Mouse (Mus musculus) large intestine, adult 2 months (tissue): ENCODE measurements around the gene Tmcc1. TPM values are rescaled to one million over a fixed set of nuclear protein-coding genes. Genes with fewer than 3 reads are reported as not detected.
"Not testable (repeated sequence)": the region's sequence is repeated elsewhere in the genome, so short reads cannot be mapped to it uniquely, and the experiment has no call there.

Source experiments
- DNase-seq: peaks from one replicate; pipeline ENCODE4 v3.0.0-alpha.2; 2012; ENCODE audit warnings: low read depth, low spot score
- WGBS: fragments of 180-500 bp; shearing (Covaris S2); methylation state at CpG from one replicate; pipeline ENCODE4 v1.1.7; 2018; 5-methylcytosine and 5-hydroxymethylcytosine counted together
- polyA plus RNA-seq: library from polyadenylated mRNA; depleted of rRNA; stranded (reverse); fragments of >200 nt; gene quantifications from 2 replicates; pipeline ENCODE4 v1.2.3, GENCODE M21; 2012; rRNA removed

Gene Tmcc1
- 9.7 and 16.6 TPM in 2 replicates for polyA plus RNA-seq

DNA sequence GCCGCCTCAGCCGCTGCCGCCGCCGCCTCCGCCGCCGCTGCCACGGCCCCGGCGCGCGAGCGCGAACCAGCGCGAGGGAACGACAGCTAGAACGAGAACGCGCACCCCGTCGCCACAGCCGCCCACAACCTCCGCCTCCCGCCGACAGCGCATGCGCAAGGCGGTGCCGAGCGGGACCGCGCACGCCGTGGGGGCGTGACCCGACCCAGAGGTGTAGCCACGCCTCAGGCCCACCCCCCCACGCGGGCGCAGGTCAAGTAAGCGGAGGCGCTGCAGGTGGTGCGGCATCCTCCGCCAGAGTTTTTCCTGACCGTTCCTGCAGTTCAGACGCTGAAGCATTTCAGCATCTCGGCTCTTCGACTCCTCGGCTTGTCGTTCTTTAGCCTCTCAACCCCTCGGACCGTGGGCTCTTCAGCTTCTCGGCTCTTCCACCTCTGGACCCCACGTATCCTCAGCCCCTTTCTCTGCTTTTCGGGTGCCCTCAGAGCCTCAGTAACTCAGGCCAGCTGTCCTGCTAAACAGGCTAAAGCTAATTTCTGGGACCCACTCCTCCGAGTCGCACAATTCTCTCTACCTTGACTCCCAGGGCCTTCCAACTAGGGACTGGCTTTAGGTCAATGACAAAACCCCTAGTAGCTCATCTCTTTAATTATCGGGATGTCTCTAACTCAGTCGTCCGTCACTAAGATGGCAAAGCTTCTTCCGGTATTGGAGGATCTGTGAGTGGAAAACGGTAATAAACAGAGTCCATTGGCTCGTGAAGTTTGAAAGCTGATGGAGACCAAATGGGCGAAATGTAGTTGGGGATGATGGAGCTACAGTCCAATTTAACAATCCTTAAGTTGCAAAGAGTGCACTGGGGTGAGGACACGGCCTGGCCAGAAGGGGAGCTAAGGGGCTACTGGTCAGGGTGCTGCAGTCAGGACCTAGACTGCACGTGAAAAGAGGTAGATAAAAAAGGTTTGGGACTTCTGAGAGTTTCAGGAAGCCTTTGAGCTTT, at the start of gene Tmcc1:
Gene Tmcc1, minus strand, starts transcription at position 93 of the 1,000 bp plus-strand sequence.
- DNase-seq: peak; percentile 81
- 2% methylated on average over 68 of the region's 68 CpGs for WGBS

DNA sequence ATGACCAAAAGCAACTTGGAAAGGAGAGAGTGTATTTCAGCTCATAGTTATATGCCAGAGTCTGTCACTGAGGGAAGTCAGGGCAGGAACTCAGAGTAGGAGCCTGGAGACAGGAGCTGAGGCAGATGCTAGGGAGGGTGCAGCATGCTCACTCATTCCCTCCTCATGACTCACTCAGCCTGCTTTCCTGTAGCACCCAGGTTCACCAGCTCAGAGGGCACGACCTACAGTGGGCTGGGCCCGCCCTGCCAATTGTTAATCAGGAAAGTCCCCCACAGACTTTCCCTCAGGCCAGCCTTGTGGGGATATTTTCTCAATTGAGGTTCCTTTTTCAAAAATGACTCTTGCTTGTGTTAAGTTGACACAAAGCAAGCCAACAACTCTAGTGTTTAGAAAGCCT, 47.1 kb upstream of the Tmcc1 start:
- 73% methylated on average over 2 of the region's 2 CpGs for WGBS
- DNase-seq: no peak

DNA sequence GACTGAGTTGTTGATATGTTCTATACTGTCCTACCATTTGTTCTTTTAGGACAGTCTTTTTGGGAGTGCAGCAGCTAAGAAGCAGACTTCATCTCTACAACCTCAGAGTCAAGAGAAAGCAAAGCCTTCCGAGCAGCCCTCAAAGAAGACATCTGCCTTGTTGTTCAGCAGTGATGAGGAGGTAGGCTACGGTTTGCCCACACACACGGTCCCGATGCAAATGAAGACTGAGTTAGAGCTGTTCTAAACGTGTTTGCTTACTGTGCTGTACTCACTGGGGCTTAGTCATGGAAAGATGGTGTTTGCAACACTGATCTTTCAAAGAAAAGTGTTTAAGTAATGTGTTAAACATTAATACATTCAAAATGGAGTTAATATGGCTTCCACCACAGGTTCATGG, 44.8 kb upstream of the Tmcc1 start:
- WGBS: 91% methylated on average over 5 of the region's 5 CpGs
- DNase-seq: no peak

DNA sequence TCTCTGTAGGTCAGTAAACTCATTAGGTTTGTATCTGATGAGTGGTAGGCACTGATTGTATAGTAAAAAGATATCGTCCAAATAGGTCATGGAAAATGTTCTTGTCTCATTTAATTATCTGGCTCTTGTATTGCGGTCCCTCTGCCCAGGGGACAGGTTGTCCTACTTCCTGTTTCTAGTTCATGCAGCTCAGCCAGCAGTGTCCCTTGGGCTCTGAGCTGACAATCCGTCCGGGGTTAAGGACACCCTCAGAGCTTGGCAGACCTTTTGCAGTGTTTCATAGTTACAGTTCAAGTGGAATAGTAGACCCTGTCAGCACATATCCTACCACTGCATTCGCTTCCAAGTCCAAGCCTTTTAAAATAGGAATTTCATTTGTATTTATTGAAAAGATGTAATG, 42.0 kb upstream of the Tmcc1 start:
- no peak for DNase-seq
- 89% methylated on average over 5 of the region's 5 CpGs for WGBS

DNA sequence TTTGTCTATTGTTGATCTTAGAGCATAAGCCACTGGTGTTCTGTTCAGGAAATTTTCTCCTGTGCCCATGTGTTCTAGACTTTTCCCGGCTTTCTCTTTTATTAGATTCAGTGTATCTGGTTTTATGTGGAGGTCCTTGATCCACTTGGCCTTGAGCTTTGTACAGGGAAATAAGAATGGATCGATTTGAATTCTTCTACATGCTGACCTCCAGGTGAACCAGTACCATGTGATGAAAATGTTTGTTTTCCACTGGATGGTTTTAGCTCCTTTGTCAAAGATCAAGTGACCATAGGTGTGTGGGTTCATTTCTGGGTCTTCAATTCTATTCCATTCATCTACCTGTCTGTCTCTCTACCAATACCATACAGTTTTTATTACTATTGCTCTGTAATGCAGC, 41.5 kb upstream of the Tmcc1 start:
- DNase-seq: not testable (repeated sequence)

DNA sequence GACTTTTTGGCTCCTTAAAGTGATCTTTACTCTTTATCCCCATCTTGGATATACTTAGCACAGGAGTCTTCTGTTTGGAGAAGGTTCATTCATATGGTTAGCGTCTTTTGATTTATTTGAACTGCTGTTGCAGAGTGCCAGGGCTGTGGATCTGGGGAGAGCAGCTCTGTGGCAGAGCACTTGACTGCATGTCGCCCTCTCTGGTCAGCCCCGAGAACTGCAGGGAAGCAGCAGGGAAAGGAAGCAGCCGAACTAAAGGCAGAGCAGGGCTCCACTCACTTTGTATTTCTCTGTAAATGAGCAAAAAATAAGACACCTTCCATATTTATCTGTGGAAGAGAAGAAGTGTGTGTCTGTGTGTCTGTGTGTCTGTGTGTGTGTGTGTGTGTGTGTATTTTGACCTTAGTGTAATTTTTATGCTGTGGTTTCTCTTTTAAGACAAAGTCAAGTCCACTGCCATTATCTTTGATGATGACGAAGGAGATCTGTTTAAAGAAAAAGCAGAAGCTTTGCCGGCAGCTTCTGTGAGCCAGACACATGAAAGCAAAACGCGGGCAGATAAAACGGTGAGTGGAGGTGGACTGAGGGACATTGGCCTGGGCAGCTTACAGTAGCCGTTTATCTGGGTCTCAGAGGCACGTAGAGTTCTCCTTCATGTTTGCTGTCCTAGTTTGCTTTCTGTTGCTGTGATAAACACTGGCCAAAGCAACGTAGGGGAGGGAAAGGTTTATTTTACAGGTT, 35.7 kb upstream of the Tmcc1 start:
- WGBS: 62% methylated on average over 12 of the region's 12 CpGs
- peak; percentile 22 for DNase-seq

More for the DNA sequence above, 41.5 kb upstream of the Tmcc1 start:
- 79% methylated on average over 2 of the region's 2 CpGs for WGBS

DNA sequence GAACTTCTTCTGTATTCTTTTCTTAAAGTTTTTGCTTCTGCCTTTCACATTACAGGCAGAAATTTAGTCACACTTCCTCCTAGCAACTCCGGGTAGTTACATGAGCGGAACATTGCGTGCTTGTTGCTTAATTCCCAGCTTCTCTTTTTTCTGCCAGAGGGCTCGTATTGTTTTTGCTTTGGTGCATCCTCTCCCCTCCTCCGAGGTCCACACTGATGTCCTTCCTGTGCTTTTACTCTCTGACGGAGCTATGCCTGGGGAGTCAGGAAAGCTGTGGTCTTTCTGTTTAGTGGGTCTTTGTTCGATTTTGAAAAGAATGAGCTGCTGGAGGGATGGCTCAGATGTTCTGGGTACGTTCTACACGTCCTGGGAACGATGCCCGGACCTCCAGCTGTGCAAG, 34.5 kb upstream of the Tmcc1 start:
- WGBS: 78% methylated on average over 11 of the region's 11 CpGs
- no peak for DNase-seq

DNA sequence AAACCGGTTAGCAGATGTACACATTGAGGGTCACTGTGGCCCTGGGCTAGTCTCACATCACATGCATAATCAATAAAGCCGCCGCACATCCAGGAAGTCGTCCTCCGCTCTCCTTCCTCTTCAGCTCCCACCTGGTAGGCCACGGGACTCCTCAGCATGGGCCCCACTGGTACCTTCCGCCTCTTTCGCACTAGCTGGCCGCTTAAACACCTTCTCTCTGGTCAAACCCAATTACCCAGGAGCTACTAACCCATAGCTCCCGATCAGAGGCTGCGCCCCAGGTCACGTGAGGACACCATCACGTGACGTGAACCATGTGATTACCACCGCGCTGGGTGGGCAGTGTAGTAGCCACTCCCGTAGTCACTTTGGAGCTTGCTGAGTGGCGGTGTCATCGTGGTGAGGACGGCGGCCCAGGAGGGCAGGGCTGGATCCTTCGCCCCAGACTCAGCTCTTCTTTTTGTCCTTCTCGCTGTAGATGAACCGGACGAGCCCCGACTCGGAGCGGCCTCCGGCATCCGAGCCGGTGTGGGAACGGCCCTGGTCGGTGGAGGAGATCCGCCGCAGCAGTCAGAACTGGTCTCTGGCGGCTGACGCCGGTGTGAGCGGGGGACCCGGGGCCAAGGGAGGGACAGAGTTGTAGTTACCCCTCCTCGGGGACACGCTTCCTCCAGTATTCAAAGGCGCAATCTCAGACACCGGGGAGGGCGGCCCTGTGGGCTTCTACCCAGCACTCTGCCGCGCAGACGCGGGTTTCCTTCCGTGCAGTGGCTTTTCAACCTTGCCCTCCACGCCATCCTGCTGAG, 14.6 kb upstream of the Tmcc1 start, which contains the start of gene Washc2:
Gene Washc2, plus strand, starts transcription at position 310 of the 806 bp plus-strand sequence.
- under 1% methylated on average over 51 of the region's 51 CpGs for WGBS
- peak; percentile 94 for DNase-seq

DNA sequence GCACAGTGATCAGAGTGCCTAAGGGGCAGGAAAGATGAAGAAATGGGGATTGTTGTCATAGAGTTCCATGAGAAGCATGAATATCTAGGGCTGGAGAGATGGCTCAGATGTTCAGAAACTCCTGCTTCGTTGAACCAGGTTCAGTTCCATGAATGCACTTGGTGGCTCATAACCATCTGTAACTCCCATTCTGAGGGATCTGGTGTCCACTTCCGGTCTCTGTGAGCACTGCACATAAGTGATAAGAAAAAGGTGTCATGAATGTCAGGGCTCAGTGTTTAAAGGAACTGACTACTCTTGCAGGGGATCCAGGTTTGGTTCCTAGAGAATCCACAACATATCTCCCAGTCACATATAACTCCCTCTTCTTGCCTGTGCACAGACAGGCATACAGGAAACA, 6.4 kb upstream of the Tmcc1 start:
- DNase-seq: no peak
- WGBS: 67% methylated on average over 2 of the region's 2 CpGs

DNA sequence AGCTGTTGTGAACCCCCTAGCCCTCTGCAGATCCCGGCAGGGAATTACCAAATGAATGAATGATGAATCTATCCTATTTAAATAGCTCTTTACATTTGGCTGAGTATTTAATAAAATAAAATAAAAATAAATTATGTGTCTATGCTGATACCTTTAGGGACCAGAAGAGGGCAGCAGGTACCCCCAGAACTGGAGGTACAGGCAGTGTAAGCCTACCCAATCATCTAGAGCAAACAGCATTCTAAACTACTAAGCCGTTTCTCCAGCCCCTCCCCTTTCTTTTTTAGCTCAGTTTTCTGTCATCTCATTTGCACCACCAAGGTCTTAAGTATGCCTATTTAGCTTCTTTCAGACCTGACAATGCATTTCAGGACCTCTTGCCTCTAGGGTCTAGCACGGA, 4.9 kb upstream of the Tmcc1 start:
- no peak for DNase-seq
- 28% methylated on average over 3 of the region's 3 CpGs for WGBS

DNA sequence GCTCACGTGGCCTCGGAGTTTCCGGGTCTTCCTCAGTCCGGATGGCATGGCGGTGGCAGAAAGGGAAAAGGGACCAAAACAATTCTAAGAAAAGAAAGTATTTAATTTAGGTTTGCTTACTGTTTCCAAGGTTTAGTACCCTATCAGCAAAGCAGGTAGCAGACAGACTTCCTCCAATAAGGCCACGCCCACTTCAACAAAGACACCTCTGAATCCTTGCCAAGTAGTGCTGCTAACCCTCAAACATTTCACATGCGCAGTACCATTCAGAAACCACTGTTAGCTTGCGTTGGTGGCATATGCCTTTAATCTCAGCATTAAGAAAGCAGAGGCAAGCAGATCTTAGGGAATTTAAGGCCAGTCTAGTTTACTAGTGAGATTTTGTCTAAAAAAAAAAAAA, 2.5 kb upstream of the Tmcc1 start:
- 79% methylated on average over 8 of the region's 8 CpGs for WGBS
- no peak for DNase-seq

DNA sequence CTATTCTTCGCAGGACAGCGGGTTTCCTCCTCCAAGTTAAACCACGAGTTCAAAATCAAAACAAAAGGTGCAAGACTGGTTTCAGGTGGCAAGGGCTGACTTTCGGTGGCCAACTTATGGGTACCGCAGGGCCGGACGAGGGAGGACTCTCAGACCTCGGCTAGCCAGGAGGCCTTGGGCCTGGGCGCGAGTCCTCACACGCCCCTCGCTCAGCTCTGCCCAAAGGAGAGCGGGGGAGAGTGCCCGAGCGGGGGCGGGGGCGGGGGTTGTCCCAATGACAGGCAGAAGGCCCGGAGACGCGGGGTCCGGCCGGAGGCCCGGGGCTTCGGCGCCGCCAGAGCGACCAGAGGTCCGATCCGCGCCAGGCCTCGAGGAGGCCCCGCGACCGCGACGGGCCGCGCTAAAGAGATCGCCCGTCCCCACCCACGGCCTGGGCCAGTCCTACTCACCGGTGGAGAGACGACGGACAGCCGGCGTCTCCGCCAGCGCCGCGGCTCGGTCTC, 426 bp downstream of the Tmcc1 start:
- no peak for DNase-seq
- WGBS: under 1% methylated on average over 51 of the region's 51 CpGs

DNA sequence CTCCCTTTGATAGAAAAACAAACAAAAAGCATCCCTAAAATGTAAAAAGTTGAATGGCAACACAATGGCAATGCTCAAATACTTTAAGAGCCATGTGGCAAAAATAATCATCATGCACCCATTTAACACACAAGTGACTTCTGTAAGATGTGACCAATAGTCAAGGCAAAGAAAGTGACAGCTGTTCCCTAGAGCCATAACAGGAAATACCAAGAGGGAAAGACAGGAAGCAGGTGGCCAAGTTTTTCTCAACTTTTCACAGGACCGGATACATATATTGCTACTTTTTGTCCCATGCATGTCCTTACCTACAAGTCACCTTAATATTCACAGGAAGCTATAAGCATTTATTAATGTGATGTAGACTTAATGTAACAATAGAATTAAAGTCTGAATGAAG, 3.9 kb downstream of the Tmcc1 start:
- DNase-seq: no peak
- 57% methylated on average over 1 of the region's 1 CpGs for WGBS

DNA sequence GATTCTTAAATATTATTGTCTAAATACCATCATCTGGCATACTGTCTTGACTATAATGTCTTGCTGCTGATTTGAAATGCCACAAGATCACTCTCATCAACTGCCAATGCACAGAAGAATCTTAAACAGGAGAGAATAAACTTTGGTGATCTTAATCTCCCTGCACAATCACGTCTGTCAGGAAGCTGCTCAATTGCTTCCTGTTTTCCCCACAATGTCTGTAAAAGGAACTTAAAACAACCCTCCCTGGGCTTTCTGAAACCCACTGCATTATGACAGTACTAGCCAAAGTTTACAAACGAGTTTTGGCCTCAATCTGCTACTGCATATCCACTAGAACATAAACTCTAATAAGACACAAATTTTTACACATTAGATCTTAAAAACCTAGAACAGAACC, 6.8 kb downstream of the Tmcc1 start:
- DNase-seq: no peak
- 32% methylated on average over 2 of the region's 2 CpGs for WGBS

DNA sequence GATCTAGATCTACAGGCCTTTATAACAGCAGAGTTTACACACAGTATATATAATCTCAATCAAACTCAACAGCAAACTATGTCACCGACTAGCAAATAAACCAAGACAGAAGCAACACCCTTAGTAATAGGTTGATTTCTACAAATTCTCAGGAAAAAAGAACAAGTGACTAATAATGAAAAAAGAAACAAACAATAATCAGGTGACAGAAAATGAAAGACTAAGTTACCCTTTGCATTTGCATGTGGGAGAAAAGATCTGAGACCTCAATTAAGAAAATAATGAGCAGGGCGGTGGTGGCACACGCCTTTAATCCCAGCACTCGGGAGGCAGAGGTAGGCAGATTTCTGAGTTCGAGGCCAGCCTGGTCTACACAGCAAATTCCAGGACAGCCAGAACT, 9.8 kb downstream of the Tmcc1 start:
- DNase-seq: no peak
- WGBS: 40% methylated on average over 5 of the region's 5 CpGs

DNA sequence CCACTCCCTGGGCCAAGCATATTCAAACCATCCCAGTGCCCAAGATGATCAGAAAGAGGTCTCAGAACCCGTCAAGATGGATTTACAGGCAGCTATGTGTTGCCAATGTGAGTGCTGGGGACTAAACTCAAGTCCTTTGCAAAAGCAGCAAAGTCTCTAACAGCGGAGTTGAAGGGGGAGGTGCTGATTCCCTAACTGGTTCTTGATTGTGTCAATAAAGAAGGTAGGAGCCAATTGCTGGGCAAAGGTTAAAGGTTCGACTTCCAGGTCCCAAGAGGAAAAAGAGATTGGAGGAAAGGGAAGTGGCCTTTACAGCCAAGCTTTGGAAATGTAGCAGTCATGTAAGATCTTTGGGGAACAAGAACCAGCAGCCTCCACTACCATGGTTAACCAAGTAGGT, 12.6 kb downstream of the Tmcc1 start:
- 35% methylated on average over 3 of the region's 3 CpGs for WGBS
- peak; percentile 67 for DNase-seq

DNA sequence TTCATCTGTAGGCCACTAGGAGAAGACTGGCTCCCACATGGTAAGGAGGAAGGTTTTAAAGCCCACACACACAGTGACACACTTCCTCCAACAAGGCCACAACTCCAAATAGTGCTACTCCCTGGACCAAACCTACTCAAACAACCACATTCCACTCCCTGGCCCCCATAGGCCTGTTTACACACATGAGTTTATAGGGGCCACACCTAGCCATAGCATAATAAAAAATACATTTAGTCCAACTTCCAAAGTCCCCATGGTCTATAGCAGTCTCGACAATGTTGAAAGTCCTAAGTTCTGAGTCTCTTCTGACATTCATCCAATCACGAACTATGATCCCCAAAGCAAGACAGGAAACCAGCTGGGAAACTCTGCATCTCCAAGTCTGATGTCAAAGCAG, 14.9 kb downstream of the Tmcc1 start:
- 40% methylated on average over 2 of the region's 2 CpGs for WGBS
- peak; percentile 76 for DNase-seq

DNA sequence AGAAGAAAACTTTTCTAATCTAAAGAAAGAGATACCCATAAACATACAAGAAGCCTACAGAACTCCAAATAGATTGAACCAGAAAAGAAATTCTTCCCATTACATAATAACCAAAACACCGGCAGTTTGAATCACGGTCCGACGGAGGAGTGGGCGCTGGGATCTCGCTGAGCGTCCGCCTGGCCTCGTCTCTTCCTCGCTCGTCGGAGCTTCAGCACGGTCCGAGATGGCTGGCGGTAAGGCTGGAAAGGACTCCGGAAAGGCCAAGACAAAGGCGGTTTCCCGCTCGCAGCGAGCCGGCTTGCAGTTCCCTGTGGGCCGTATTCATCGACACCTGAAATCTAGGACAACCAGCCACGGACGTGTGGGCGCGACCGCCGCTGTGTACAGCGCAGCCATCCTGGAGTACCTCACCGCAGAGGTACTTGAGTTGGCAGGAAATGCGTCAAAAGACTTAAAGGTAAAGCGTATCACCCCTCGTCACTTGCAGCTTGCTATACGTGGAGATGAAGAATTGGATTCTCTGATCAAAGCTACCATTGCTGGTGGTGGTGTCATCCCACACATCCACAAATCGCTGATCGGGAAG, 19.7 kb downstream of the Tmcc1 start:
- DNase-seq: not testable (repeated sequence)
- 92% methylated on average over 37 of the region's 37 CpGs for WGBS

DNA sequence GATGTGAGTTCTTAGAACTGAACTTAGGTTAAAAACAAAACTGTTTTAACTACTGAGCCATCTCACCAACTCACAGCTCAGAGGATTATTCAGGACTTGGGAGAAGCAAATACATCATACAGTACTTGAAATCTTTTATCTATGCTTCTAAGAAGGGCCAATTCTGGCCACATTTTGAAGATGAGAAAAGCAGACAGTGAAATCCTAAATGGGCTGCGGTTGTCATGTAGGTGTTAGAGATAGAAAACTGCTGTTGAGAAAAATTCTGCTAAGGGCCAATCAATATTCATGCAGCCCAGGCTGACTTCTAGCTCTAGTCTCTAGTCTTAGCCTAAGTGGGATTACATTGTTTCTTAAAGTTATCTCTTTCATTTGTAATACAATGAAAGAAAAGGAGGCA, 26.9 kb downstream of the Tmcc1 start:
- DNase-seq: no peak
- 90% methylated on average over 1 of the region's 1 CpGs for WGBS
